Mouse (Mus musculus): ENCODE measurements around the gene Cdkn1c.
A peak's percentile ranks its signal among the peaks of the same experiment; 100 is the strongest.

Gene Cdkn1c

DNA sequence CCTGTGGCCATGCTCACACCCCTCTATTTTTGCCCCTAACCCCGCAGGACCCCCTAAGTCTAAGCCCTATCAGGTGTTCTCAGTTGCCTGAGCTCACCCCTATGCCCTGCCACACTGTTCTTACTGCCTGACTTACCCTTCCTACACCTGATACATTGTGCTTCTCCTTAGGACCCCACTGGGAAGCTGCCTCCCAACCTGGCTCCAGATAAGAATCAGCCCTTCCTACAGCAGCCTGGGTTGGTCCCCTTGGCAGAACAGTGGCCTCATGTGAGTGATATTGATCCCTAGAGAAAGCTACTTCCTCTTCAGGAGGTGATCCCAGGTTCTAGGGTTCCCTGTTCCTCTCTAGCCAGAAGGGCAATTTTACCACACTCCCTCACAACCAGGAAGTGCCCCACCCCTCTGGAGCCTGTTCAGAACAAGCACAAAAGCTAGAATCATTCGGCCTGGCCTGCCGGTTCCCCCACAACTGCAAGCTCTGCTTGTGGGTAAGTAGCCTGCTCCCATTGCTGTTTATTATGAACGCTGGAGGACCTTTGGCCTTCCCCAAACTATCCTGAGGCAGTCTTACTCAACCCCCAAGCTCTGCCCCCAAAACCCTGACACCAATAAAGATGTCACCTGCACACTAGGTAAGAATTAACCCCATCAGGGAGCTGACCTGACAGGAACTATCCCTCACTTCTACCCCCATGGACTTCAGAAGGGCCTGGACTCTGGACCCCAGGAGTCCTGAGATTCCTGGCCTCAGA lies 12.7 kb upstream of the Cdkn1c start, which contains the start of gene Slc22a18:
Slc22a18 (plus strand) TSS at position 390 of the 755 bp plus-strand sequence.
- no peak for DNase-seq (ENCODE audit: low spot score)

DNA sequence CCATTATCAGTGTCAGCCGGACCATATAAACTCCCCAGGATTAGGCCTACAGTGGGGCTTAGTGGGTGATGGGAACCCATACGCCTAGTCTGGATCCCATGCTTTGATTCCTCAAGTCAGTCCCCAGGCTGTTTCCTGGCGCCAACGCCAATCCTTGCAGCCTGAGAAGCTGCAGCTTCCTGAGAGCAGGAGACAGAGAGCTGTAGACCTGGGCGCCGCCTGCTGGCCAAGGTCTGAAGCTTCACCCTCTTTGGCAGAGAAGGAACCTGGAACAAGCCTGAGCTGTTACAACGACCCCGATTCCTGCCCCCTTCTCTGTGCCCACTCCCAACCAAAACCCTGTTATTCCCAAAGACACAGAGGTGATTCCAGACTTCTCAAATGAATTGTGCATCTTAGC lies 9.1 kb upstream of the Cdkn1c start:
- DNase-seq (ENCODE audit: low spot score), result peak; percentile 71

- no peak for DNase-seq (ENCODE audit: low spot score)
Measured at GRCm38 (mm10) chr7:143467714-143468113, 6.9 kb upstream of the Cdkn1c start.

DNA sequence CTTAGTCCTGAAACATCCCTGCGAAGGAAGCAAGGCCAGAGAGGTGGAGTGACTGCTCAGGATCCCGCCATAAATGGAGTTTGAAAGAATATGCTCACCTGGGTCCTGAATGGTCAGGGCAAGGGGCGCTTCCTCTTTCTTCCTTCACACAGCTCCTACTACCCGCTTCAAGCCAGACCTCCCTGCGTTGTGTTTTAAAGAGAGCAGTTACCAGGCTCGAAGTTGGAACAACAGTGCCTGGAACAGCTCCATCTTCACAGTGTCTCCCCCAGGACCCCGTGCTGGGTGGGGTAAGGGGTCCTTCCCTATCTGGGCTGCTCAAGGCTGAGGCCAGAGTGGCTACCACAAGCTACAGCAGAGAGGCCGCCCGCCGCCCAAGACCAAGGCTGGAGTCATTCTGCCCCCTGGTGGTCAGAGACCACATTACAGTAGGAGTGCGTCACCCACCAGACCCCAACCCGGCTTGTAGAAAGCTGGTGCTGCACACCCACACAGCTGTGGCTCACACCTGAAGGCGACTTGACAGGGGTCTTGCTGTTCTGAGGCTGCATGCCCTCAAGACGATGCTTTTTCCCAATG lies 5.3 kb upstream of the Cdkn1c start:
- peak; percentile 63 for DNase-seq (ENCODE audit: low spot score)

GRCm38 (mm10) chr7:143464811-143465560 lies 4.1 kb upstream of the Cdkn1c start:
- DNase-seq (ENCODE audit: low spot score), result no peak

- peak; percentile 81 for DNase-seq (ENCODE audit: low spot score)
Measured at GRCm38 (mm10) chr7:143463865-143464415, 3.1 kb upstream of the Cdkn1c start.

- DNase-seq (ENCODE audit: low spot score), result no peak
Measured at GRCm38 (mm10) chr7:143462516-143462915, 1.7 kb upstream of the Cdkn1c start.

DNA sequence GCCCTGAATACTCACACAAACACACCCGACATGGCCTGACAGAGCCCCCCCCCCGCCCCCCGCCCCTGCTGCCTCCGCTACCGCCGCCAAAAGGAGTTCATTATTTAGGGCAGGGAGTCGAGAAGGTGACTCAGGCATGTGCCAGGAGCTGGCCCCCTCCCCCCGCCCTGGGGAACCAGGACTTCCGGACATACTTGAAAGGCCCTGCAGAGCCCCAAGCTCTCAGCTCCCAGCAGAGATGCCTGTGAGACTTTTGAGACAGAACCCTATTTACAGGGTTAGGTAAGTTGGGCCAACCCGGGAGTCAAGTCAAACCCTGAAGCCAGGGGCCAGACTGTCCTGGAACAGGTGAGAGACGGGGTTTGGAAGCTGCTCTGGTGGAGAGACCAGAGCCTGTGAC lies 1.1 kb upstream of the Cdkn1c start:
- no peak for DNase-seq (ENCODE audit: low spot score)

GRCm38 (mm10) chr7:143461294-143461870 lies 532 bp upstream of the Cdkn1c start:
- DNase-seq (ENCODE audit: low spot score), result no peak

DNA sequence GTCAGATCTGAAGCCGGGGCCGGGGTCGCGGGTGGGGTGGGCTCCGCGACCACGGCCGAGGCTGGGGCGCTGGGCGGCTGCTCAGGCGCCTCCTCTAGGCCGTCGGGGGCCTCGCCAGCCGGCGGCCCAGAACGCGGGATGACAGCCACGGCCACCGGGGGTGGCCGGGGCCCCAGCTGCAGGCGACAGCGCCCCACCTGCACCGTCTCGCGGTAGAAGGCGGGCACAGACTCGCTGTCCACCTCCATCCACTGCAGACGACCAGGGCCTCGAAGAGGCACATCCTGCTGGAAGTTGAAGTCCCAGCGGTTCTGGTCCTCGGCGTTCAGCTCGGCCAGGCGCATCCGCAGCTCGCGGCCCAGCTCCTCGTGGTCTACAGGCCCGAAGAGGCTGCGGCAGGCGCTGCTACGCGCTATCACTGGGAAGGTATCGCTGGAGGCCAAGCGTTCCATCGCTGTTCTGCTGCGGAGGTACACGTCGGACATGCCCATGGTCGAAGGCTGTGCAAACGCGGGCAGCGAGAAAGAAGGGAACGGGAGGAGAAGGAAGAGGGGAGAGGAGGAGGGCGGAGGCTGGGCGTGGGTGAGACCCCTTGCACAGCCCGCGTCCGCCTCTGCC lies 524 bp downstream of the Cdkn1c start:
- no peak for DNase-seq (ENCODE audit: low spot score)

- no peak for DNase-seq (ENCODE audit: low spot score)
Measured at GRCm38 (mm10) chr7:143459332-143460211, 1.3 kb downstream of the Cdkn1c start.

DNA sequence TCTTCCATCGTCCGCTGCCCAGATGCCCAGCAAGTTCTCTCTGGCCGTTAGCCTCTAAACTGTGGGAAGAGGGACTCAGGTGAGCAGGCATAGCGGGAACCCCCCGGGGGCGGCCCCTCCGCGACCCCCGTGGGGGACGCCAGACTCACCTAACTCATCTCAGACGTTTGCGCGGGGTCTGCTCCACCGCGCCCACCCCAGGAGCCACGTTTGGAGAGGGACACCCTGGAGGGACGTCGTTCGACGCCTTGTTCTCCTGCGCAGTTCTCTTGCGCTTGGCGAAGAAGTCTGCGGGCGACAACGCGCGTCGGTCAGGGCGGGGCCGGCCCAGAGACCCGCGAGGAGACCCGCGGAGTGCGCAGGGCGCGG lies 1.9 kb downstream of the Cdkn1c start:
- no peak for DNase-seq (ENCODE audit: low spot score)

- peak; percentile 15 for DNase-seq (ENCODE audit: low spot score)
Measured at GRCm38 (mm10) chr7:143447130-143447529, 13.7 kb downstream of the Cdkn1c start.

DNA sequence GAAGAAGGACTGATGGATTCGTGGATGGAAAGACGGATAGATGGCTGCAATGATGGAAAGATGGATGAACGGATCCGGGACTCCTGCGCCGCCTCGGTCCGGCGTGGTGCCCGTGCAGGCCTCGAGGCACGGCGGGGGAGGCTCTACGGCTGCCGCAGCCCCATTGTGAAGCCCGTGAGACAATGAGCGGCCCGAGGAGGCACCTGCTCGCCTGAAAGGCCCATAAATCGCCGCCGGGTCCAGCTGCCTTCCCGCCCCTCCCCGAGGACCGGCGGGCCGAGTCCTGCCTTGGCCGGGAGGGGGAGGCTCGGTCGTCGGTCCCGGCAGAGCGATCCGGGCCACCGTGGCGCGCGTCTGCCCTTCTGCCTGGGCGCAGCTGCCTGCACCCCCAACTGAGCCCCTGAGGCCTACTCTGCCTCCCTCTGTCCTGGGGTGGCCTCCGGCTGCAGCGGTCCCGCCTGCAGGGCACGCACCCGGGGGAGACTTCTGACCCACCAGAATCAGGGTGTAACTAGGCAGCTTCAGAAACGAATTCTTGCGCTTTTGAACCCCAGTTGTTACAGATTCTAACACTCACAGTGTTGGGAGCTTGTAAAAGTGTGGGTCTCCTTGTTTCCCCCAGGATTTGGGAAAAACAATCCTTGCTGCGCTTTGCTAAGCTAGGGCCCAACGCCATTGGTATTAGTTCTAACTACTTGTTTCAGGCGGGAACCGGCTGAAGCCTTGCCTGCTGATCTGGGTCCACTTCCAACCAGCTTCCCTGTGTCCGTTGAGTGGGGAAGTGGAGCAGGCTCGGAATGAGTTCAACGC lies 15.0 kb downstream of the Cdkn1c start:
- DNase-seq (ENCODE audit: low spot score), result no peak

- no peak for DNase-seq (ENCODE audit: low spot score)
Measured at GRCm38 (mm10) chr7:143444955-143445648, 15.7 kb downstream of the Cdkn1c start.

DNA sequence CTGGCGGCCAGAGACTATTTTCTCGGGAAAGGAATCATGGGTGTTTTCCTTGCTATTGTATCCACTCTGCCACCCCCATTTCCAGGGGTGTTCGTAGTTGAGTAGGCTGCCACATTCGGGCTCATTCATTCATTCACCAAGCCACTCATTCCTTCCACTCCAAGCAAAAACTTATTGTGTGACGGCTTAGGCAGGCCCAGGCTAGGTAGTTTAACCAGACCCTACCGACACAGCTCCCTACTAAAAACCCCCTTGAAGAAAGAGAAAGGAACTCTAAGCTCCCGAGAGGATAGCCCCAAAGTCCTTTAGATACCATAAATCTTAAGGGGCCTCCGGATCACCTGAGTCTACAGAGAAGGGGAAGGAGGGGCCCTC lies 16.3 kb downstream of the Cdkn1c start:
- DNase-seq (ENCODE audit: low spot score), result no peak

GRCm38 (mm10) chr7:143438965-143439364 lies 21.9 kb downstream of the Cdkn1c start:
- DNase-seq (ENCODE audit: low spot score), result no peak

- no peak for DNase-seq (ENCODE audit: low spot score)
Measured at GRCm38 (mm10) chr7:143437894-143438581, 22.8 kb downstream of the Cdkn1c start.

All from adipocyte (in vitro differentiated cells).